Mouse (Mus musculus): ENCODE data around the gene Eipr1. TPM values are rescaled to one million over a fixed set of nuclear protein-coding genes. Genes with fewer than 3 reads are reported as not detected.
"Not testable (repeated sequence)": the region's sequence is repeated elsewhere in the genome, so short reads cannot be mapped to it uniquely, and the experiment has no call there.

The Eipr1 gene
- polyA plus RNA-seq, 1 experiment from 2014 or later: 87.5 TPM

DNA sequence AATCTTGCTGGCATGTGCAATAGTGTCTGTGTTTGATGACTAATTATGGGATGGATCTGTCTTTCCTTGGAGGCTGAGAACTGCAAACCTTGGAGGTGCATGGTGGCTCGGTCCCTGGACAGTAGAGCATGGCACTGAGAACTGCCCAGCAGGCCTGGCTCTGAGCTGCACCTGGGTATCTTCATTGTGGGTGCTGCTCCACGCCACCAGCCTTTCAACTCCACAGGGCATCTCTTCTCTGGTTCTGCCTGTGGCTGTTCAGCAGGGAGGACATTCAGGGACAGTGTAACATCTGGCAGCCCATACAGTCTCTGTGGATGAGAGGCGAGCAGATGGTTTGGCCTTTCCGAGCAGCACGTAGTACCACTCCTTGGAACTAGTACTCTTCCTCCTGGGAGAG is 158.2 kb downstream of the Eipr1 start:
- 92% methylated on average over 5 of the region's 5 CpGs for WGBS

DNA sequence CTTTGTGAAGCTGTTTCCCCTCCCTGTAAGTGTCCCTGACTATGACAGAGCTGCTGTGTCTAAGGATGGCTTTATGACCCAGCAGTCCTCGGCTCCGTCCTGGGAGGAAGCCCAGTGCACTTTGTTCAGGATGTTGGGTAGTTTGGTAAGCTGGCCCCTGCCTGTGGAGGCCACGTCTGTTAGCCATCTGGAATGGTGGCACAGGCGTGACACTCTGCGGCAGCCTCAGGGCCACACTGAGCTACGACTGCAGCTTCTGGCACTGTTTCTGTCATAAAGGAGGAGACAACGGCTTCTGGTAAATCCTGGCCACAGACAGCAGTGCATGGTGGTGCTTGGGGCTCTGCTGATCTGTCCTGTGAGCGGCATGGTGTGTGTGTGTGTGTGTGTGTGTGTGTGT is 159.0 kb downstream of the Eipr1 start:
- no peak overlapping the region for H3K9ac ChIP-seq (ENCODE audit: low read length)
- no peak for DNase-seq (ENCODE audit: low spot score)
- WGBS: 58% methylated on average over 8 of the region's 8 CpGs
- no peaks in the 10 kb centered on the region for H3K36me3 ChIP-seq (ENCODE audit: control insufficient read depth, insufficient read depth, low read length)
- 0 out of 2 replicates have a peak, but pooled peaks have one; percentile 30 for ATAC-seq
- no peaks in the 10 kb centered on the region for H3K27me3 ChIP-seq (replicated peaks; ENCODE audit: control insufficient read depth, insufficient read depth, low read length)
- H3K27ac ChIP-seq (ENCODE audit: low read depth, low read length): no peak overlapping the region
- H3K4me1 ChIP-seq (ENCODE audit: control insufficient read depth, insufficient read depth, low read length): peaks cover 8% of the 10 kb centered on the region; the same call in 1 of the 2 replicates
- H3K4me2 ChIP-seq (ENCODE audit: low read length): no peak overlapping the region
- no peaks in the 10 kb centered on the region for H3K9me3 ChIP-seq (replicated peaks; ENCODE audit: control insufficient read depth, low read length)
- H3K4me3 ChIP-seq (ENCODE audit: low read depth, low read length): no peak overlapping the region

More for the DNA sequence above, 158.2 kb downstream of the Eipr1 start:
- ATAC-seq (no peak), DNase-seq (ENCODE audit: low spot score) (no peak)
- no peak overlapping the region; the same call in 1 of the 2 replicates for H3K27ac ChIP-seq (ENCODE audit: low read depth, low read length)
- no peak overlapping the region for H3K4me2 ChIP-seq (ENCODE audit: low read length)
- no peaks in the 10 kb centered on the region for H3K9me3 ChIP-seq (replicated peaks; ENCODE audit: control insufficient read depth, low read length)
- H3K4me3 ChIP-seq (ENCODE audit: low read depth, low read length): no peak overlapping the region
- no peaks in the 10 kb centered on the region for H3K36me3 ChIP-seq (ENCODE audit: control insufficient read depth, insufficient read depth, low read length)
- peaks cover 8% of the 10 kb centered on the region; the same call in 1 of the 2 replicates for H3K4me1 ChIP-seq (ENCODE audit: control insufficient read depth, insufficient read depth, low read length)
- H3K9ac ChIP-seq (ENCODE audit: low read length): no peak overlapping the region
- no peaks in the 10 kb centered on the region for H3K27me3 ChIP-seq (replicated peaks; ENCODE audit: control insufficient read depth, insufficient read depth, low read length)

DNA sequence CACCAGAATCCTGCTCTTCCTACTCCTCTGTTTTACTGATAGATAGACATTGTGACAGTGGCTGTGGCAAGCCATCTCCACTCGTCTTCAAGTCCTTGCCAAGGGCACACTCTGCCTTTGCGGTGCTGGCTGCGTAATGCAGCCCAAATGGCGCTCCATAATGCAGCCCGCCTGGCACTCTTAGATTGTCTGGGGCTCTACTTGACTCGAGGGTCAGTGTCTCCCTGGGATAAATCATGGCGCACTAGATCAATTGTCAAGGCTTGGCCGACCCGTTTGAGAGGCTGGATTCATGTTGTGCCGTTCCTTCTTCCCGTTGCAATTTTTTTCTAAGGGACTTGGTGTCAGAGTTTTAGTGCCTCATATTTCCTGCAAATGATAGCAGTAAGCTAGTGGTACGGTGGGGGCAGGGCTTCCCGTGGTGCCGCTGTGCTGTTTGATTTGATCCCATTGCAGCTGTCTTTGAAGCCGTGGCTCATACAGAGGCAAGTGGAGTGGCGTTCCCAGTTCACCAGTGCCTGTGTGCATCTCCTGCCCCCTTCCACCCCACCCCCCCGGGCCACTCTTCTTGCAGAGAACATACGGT is 160.8 kb downstream of the Eipr1 start:
- Histone ChIP-seq H3K4me3 (ENCODE audit: low read depth, low read length) (no peak overlapping the region), H3K4me1 (ENCODE audit: control insufficient read depth, insufficient read depth, low read length) (peaks cover 5% of the 10 kb centered on the region; the same call in 1 of the 2 replicates), H3K9ac (ENCODE audit: low read length) (no peak overlapping the region), H3K27me3 (replicated peaks; ENCODE audit: control insufficient read depth, insufficient read depth, low read length) (no peaks in the 10 kb centered on the region), H3K9me3 (replicated peaks; ENCODE audit: control insufficient read depth, low read length) (no peaks in the 10 kb centered on the region), H3K4me2 (ENCODE audit: low read length) (no peak overlapping the region), H3K27ac (ENCODE audit: low read depth, low read length) (peak overlapping the region; percentile 33; the same call in 1 of the 2 replicates), H3K36me3 (ENCODE audit: control insufficient read depth, insufficient read depth, low read length) (no peaks in the 10 kb centered on the region)
- no peak for ATAC-seq
- WGBS: 81% methylated on average over 18 of the region's 18 CpGs
- peak; percentile 34 for DNase-seq (ENCODE audit: low spot score)

DNA sequence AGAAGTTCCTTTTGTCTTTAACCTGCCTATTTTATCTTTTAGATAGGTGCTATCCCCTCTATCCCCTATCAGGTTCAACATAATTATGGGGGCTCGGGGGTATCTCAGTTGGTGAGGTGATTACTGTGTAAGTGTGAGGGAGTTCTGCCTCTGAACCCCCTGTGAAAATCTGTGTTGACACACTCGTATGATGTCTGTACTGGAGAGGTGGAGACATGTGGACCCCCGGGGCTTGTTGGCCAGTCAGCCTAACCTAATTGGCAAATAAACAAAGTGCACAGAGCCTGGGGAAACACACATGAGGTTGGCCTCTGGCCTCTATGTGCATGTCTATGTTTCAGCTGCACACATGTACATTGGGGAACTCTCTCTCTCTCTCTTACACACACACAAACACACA is 161.5 kb downstream of the Eipr1 start:
- H3K9ac ChIP-seq (ENCODE audit: low read length): no peak overlapping the region
- WGBS: 64% methylated on average over 3 of the region's 3 CpGs
- ATAC-seq (no peak), DNase-seq (ENCODE audit: low spot score) (no peak)
- H3K9me3 ChIP-seq (replicated peaks; ENCODE audit: control insufficient read depth, low read length): no peaks in the 10 kb centered on the region
- H3K4me3 ChIP-seq (ENCODE audit: low read depth, low read length): no peak overlapping the region
- no peaks in the 10 kb centered on the region for H3K27me3 ChIP-seq (replicated peaks; ENCODE audit: control insufficient read depth, insufficient read depth, low read length)
- H3K27ac ChIP-seq (ENCODE audit: low read depth, low read length): no peak overlapping the region
- H3K4me1 ChIP-seq (ENCODE audit: control insufficient read depth, insufficient read depth, low read length): 0 out of 2 replicates have a peak, but pooled peaks cover 2% of the 10 kb centered on the region
- H3K4me2 ChIP-seq (ENCODE audit: low read length): no peak overlapping the region
- no peaks in the 10 kb centered on the region for H3K36me3 ChIP-seq (ENCODE audit: control insufficient read depth, insufficient read depth, low read length)

DNA sequence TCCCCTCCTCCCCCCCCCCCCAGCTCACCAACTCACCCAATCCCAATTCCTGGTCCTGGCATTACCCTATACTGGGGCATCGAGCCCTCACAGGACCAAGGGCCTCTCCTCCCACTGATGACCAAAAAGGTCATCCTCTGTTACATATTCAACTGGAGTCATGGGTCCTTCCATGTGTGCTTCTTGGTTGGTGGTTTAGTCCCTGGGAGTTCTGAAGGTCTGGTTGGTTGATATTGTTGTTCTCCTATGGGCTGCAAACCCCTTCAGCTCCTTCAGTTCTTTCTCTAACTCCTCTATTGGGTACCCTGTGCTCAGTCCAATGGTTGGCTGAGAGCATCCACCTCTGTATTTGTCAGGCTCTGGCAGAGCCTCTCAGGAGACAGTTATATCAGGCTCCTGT is 162.5 kb downstream of the Eipr1 start:
- WGBS: 100% methylated on average over 1 of the region's 1 CpGs
- DNase-seq (ENCODE audit: low spot score); H3K4me3 ChIP-seq (ENCODE audit: low read depth, low read length): not testable (repeated sequence)

More for the DNA sequence above, 162.5 kb downstream of the Eipr1 start:
- H3K9me3 ChIP-seq (replicated peaks; ENCODE audit: control insufficient read depth, low read length); H3K4me2 ChIP-seq (ENCODE audit: low read length); H3K9ac ChIP-seq (ENCODE audit: low read length); H3K36me3 ChIP-seq (ENCODE audit: control insufficient read depth, insufficient read depth, low read length); H3K4me1 ChIP-seq (ENCODE audit: control insufficient read depth, insufficient read depth, low read length); ATAC-seq; H3K27ac ChIP-seq (ENCODE audit: low read depth, low read length); H3K27me3 ChIP-seq (replicated peaks; ENCODE audit: control insufficient read depth, insufficient read depth, low read length): not testable (repeated sequence)

Other genes with a start within 250 kb of the Eipr1 start
- not detected in 2 replicates for gene Dcdc2c, start 199.4 kb upstream of the Eipr1 start, polyA plus RNA-seq (2014; fragmentation: Nextera tagmentation; extraction: Ambion mirVana)
- gene Allc, start 169.3 kb upstream of the Eipr1 start, polyA plus RNA-seq (2014; fragmentation: Nextera tagmentation; extraction: Ambion mirVana): not detected in 2 replicates
- 0.33 and 0.56 TPM in 2 replicates for gene Colec11, start 128.4 kb upstream of the Eipr1 start, polyA plus RNA-seq (2014; fragmentation: Nextera tagmentation; extraction: Ambion mirVana)
- gene Rps7, start 115.8 kb upstream of the Eipr1 start, polyA plus RNA-seq (2014; fragmentation: Nextera tagmentation; extraction: Ambion mirVana): 690 and 790 TPM in 2 replicates
- gene Rnaseh1, start 102.2 kb upstream of the Eipr1 start, polyA plus RNA-seq (2014; fragmentation: Nextera tagmentation; extraction: Ambion mirVana): 24.8 and 26.1 TPM in 2 replicates
- gene Adi1, start 76.6 kb upstream of the Eipr1 start, polyA plus RNA-seq (2014; fragmentation: Nextera tagmentation; extraction: Ambion mirVana): 43.6 and 44.8 TPM in 2 replicates
- gene Trappc12, start 1.3 kb upstream of the Eipr1 start, polyA plus RNA-seq (2014; fragmentation: Nextera tagmentation; extraction: Ambion mirVana): 38.4 and 43.2 TPM in 2 replicates